8 mouse cellular contexts compared by ENCODE assay signal in the genomic region with DNA sequence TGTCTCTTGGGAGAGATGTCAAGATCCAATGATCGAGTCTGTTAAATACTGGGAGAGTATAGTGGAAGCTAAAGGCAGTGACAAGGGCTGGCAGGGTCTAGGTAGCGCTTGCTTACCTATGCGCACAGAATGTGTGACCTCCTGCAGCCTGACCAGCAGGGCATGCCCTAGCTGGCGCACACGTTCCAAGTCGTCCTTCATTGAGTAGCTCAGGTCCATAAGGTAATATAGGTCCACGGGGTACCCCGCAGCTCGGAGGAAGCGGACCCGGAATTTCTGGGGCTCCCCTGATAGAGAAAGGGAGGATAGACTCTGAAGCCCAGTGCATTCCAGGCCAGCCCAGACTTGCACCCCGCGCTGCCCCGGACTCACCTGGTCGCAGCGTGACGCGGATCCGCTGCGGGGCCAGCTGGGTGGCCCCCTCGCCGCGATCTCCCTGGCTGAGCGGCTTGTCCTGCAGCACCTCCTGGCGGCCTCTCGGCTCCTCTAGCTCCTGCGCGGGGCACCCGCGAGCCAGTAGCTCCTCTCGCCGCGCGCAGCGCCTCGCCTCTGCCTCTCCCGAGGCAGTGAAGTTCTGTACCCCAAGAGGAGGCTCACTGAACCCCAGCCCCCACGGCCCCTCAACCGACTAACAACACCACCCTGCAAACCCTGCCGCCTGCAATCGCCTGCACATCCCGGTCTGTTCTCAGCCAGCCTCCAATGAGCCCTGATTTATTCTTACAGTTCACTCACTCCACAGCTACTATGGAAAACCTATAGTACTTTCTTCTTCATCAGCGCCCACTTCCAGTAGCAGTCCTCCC. TPM values are rescaled to one million over a fixed set of nuclear protein-coding genes. Genes with fewer than 3 reads are reported as not detected.
DNase-seq lines count a peak whose midpoint lies in the region; ATAC-seq lines count a peak whose summit lies in the region.

No protein-coding gene starts in this region.

- WGBS in intestine, embryonic 14.5 days = 3% methylated on average over 43 of the region's 43 CpGs
- WGBS in limb, embryonic 12.5 days = 2% methylated on average over 43 of the region's 43 CpGs
- WGBS in midbrain, embryonic 12.5 days = 3% methylated on average over 39 of the region's 43 CpGs

- DNase-seq in adrenal gland, adult (ENCODE audit: inconsistent age in 2 of 2, low spot score in 1 of 2) = peak; percentile 85 to 94
- no peak for DNase-seq in adrenal gland, adult 8-10 months
- peak; percentile 82 for DNase-seq in embryo, embryonic 10 days (ENCODE audit: low spot score)
- DNase-seq in gastrocnemius, postnatal 14 days = peak; percentile 85
- DNase-seq in intestine, embryonic 14.5 days (ENCODE audit: low spot score) = peak; percentile 91
- DNase-seq in spleen, adult 18-20 months = peak; percentile 76 to 85

- H3K9me3 ChIP-seq in intestine, embryonic 14.5 days (ENCODE audit: control insufficient read depth, low read length) = no peaks in the 10 kb centered on the region
- H3K9me3 ChIP-seq in limb, embryonic 12.5 days = no peaks in the 10 kb centered on the region
- H3K9me3 ChIP-seq in midbrain, embryonic 12.5 days = no peaks in the 10 kb centered on the region

- no peaks in the 10 kb centered on the region for H3K36me3 ChIP-seq in intestine, embryonic 14.5 days (ENCODE audit: control insufficient read depth, insufficient read depth, low read length)
- H3K36me3 ChIP-seq in limb, embryonic 12.5 days = no peaks in the 10 kb centered on the region
- no peaks in the 10 kb centered on the region for H3K36me3 ChIP-seq in midbrain, embryonic 12.5 days

- H3K4me3 ChIP-seq in intestine, embryonic 14.5 days (ENCODE audit: low read depth, low read length) = peak overlapping the region; percentile 36
- peak overlapping the region; percentile 45 for H3K4me3 ChIP-seq in limb, embryonic 12.5 days (replicated peaks)
- H3K4me3 ChIP-seq in midbrain, embryonic 12.5 days = peak overlapping the region; percentile 41

- no peak overlapping the region for H3K27ac ChIP-seq in intestine, embryonic 14.5 days (ENCODE audit: low read depth)
- no peak overlapping the region for H3K27ac ChIP-seq in limb, embryonic 12.5 days
- H3K27ac ChIP-seq in midbrain, embryonic 12.5 days (replicated peaks) = no peak overlapping the region

- no peaks in the 10 kb centered on the region for H3K4me1 ChIP-seq in intestine, embryonic 14.5 days (replicated peaks; ENCODE audit: control insufficient read depth, insufficient read depth, low read length)
- H3K4me1 ChIP-seq in limb, embryonic 12.5 days (replicated peaks) = peaks cover 8% of the 10 kb centered on the region
- peaks cover 4% of the 10 kb centered on the region; the same call in 1 of the 2 replicates for H3K4me1 ChIP-seq in midbrain, embryonic 12.5 days

- peak; percentile 87 for ATAC-seq in intestine, embryonic 14.5 days (replicated peaks; ENCODE audit: low FRiP score, low TSS enrichment, low read depth)
- ATAC-seq in limb, embryonic 12.5 days (ENCODE audit: insufficient number of reproducible peaks, insufficient read depth, low FRiP score, low TSS enrichment, low read depth) = peak; percentile 84
- ATAC-seq in midbrain, embryonic 12.5 days (ENCODE audit: low FRiP score, low read depth) = peak; percentile 65; the same call in 1 of the 2 replicates

- H3K9ac ChIP-seq in intestine, embryonic 14.5 days (ENCODE audit: low read length) = peak overlapping the region; percentile 37
- peak overlapping the region; percentile 57 for H3K9ac ChIP-seq in limb, embryonic 12.5 days (replicated peaks)
- peak overlapping the region; percentile 54 for H3K9ac ChIP-seq in midbrain, embryonic 12.5 days (replicated peaks)

- peak overlapping the region; percentile 82 for H3K4me2 ChIP-seq in intestine, embryonic 14.5 days (ENCODE audit: low read length)
- H3K4me2 ChIP-seq in limb, embryonic 12.5 days = peak overlapping the region; percentile 84
- H3K4me2 ChIP-seq in midbrain, embryonic 12.5 days (replicated peaks) = peak overlapping the region; percentile 72

- intact Hi-C loops in gastrocnemius, postnatal 14 days (cut with DNase I; ENCODE audit: low total_unique reads) = no loop called here

- peaks cover 11% of the 10 kb centered on the region for H3K27me3 ChIP-seq in intestine, embryonic 14.5 days (replicated peaks; ENCODE audit: control insufficient read depth, insufficient read depth, low read length)
- peaks cover 28% of the 10 kb centered on the region for H3K27me3 ChIP-seq in limb, embryonic 12.5 days
- peaks cover 40% of the 10 kb centered on the region for H3K27me3 ChIP-seq in midbrain, embryonic 12.5 days

RNA-seq across cellular contexts. Expression of a gene that starts 7.4 kb away (rescaled TPM):
- 1 to 10 TPM; 2.7 to 7.9 (median 5.4) TPM for total RNA-seq in adrenal gland, adult 8-10 months (2022)
- total RNA-seq in gastrocnemius, postnatal 14 days (2021) = 1 to 10 TPM; 1.0 to 1.1 TPM
- polyA plus RNA-seq in intestine, embryonic 14.5 days (2014; fragmentation: Nextera tagmentation; extraction: Ambion mirVana) = 13.3 and 13.5 TPM in 2 replicates
- 2.9 and 3.3 TPM in 2 replicates for polyA plus RNA-seq in limb, embryonic 12.5 days (2016; fragmentation: Nextera tagmentation; extraction: Ambion mirVana)
- 0.84 and 1.6 TPM in 2 replicates for polyA plus RNA-seq in midbrain, embryonic 12.5 days (2016; fragmentation: Nextera tagmentation; extraction: Ambion mirVana)

RNA-seq across cellular contexts. Expression of a gene that starts 19.9 kb away (rescaled TPM):
- 10 to 100 TPM; 71.3 to 85.0 (median 75.5) TPM for total RNA-seq in adrenal gland, adult 8-10 months (2022)
- 10 to 100 TPM; 14.1 to 15.6 TPM for total RNA-seq in gastrocnemius, postnatal 14 days (2021)
- 52.3 and 53.6 TPM in 2 replicates for polyA plus RNA-seq in intestine, embryonic 14.5 days (2014; fragmentation: Nextera tagmentation; extraction: Ambion mirVana)
- polyA plus RNA-seq in limb, embryonic 12.5 days (2016; fragmentation: Nextera tagmentation; extraction: Ambion mirVana) = 70.6 and 72.9 TPM in 2 replicates
- polyA plus RNA-seq in midbrain, embryonic 12.5 days (2016; fragmentation: Nextera tagmentation; extraction: Ambion mirVana) = 40.9 and 41.0 TPM in 2 replicates

RNA-seq across cellular contexts. Expression of a gene that starts 21.3 kb away (rescaled TPM):
- total RNA-seq in adrenal gland, adult 8-10 months (2022) = 100 to 1,000 TPM in 1 of 4 experiments, 10 to 100 TPM in 3; 61.9 to 108 (median 86.0) TPM
- 10 to 100 TPM; 27.6 to 30.5 TPM for total RNA-seq in gastrocnemius, postnatal 14 days (2021)
- polyA plus RNA-seq in intestine, embryonic 14.5 days (2014; fragmentation: Nextera tagmentation; extraction: Ambion mirVana) = 47.0 and 55.3 TPM in 2 replicates
- 108 and 115 TPM in 2 replicates for polyA plus RNA-seq in limb, embryonic 12.5 days (2016; fragmentation: Nextera tagmentation; extraction: Ambion mirVana)
- 108 and 110 TPM in 2 replicates for polyA plus RNA-seq in midbrain, embryonic 12.5 days (2016; fragmentation: Nextera tagmentation; extraction: Ambion mirVana)

RNA-seq across cellular contexts. Expression of a gene that starts 32.9 kb away (rescaled TPM):
- 10 to 100 TPM; 19.9 to 43.0 (median 34.4) TPM for total RNA-seq in adrenal gland, adult 8-10 months (2022)
- total RNA-seq in gastrocnemius, postnatal 14 days (2021) = 10 to 100 TPM; 12.9 to 13.2 TPM
- 16.4 and 17.1 TPM in 2 replicates for polyA plus RNA-seq in intestine, embryonic 14.5 days (2014; fragmentation: Nextera tagmentation; extraction: Ambion mirVana)
- polyA plus RNA-seq in limb, embryonic 12.5 days (2016; fragmentation: Nextera tagmentation; extraction: Ambion mirVana) = 137 TPM in 2 replicates
- polyA plus RNA-seq in midbrain, embryonic 12.5 days (2016; fragmentation: Nextera tagmentation; extraction: Ambion mirVana) = 13.6 and 19.2 TPM in 2 replicates

RNA-seq across cellular contexts. Expression of a gene that starts 46.0 kb away (rescaled TPM):
- under 1 TPM in 2 of 4 experiments, not detected in 2; 0.24 to 0.31 TPM for total RNA-seq in adrenal gland, adult 8-10 months (2022)
- not detected for total RNA-seq in gastrocnemius, postnatal 14 days (2021)
- polyA plus RNA-seq in intestine, embryonic 14.5 days (2014; fragmentation: Nextera tagmentation; extraction: Ambion mirVana) = 0.11 and 0.19 TPM in 2 replicates
- 1.3 and 1.4 TPM in 2 replicates for polyA plus RNA-seq in limb, embryonic 12.5 days (2016; fragmentation: Nextera tagmentation; extraction: Ambion mirVana)
- 0.26 and 0.28 TPM in 2 replicates for polyA plus RNA-seq in midbrain, embryonic 12.5 days (2016; fragmentation: Nextera tagmentation; extraction: Ambion mirVana)
